18 mouse cellular contexts compared by ENCODE assay signal in genomic region chr12:89482223-89482622, GRCm38 (mm10).
"Had no signal": no experiment of that assay in that cellular context is flagged by ENCODE, and none has a peak within 500 bp of the region (broad histone marks: within the 10 kb centered on the region; RNA-seq: fewer than 3 reads in every experiment).

No protein-coding gene starts in this region.

- H3K9ac ChIP-seq: liver, embryonic 13.5 days; midbrain, embryonic 12.5 days; midbrain, embryonic 15.5 days; neural tube, embryonic 13.5 days; stomach, embryonic 15.5 days had no signal

- H3K4me2 ChIP-seq: liver, embryonic 13.5 days; midbrain, embryonic 12.5 days; midbrain, embryonic 15.5 days; neural tube, embryonic 13.5 days; stomach, embryonic 15.5 days had no signal

- H3K27me3 ChIP-seq: liver, embryonic 13.5 days; midbrain, embryonic 12.5 days; midbrain, embryonic 15.5 days; neural tube, embryonic 13.5 days; stomach, embryonic 15.5 days had no signal

- H3K36me3 ChIP-seq: liver, embryonic 13.5 days; midbrain, embryonic 12.5 days; midbrain, embryonic 15.5 days; neural tube, embryonic 13.5 days; stomach, embryonic 15.5 days had no signal

- H3K4me3 ChIP-seq: layer of hippocampus, adult 2 months; left cerebral cortex, adult 2 months; liver, embryonic 13.5 days; midbrain, embryonic 12.5 days; midbrain, embryonic 15.5 days; myocyte; neural tube, embryonic 13.5 days; stomach, embryonic 15.5 days had no signal

- H3K9me3 ChIP-seq: liver, embryonic 13.5 days; midbrain, embryonic 12.5 days; midbrain, embryonic 15.5 days; neural tube, embryonic 13.5 days; stomach, embryonic 15.5 days had no signal

- ATAC-seq: intestine, postnatal 0 days; midbrain, embryonic 15.5 days had no signal

- DNase-seq: kidney, adult 2 months; kidney, postnatal 25 days; layer of hippocampus, adult 9-11 months; liver, embryonic 13.5 days; retina, postnatal 1 day; right cerebral cortex, postnatal 25 days; spleen, adult 18-20 months; thymus, postnatal 25 days had no signal

- H3K27ac ChIP-seq: kidney, postnatal 0 days; layer of hippocampus, adult 2 months; left cerebral cortex, adult 2 months; liver, embryonic 13.5 days; macrophage; midbrain, embryonic 12.5 days; midbrain, embryonic 15.5 days; neural tube, embryonic 13.5 days; stomach, embryonic 15.5 days had no signal

- H3K4me1 ChIP-seq: liver, embryonic 13.5 days; midbrain, embryonic 12.5 days; midbrain, embryonic 15.5 days; neural tube, embryonic 13.5 days; stomach, embryonic 15.5 days had no signal
